Mouse (Mus musculus) CH12.LX (cell line): ENCODE data around the gene Tex35. TPM values are rescaled to one million over a fixed set of nuclear protein-coding genes. Genes with fewer than 3 reads are reported as not detected.

Experiments
- DNase-seq: peaks from one replicate; pipeline ENCODE4 v3.0.0-alpha.2; 2013; ENCODE audit errors: extremely low read depth
- H3K27ac ChIP-seq: 2 replicates; pipeline ENCODE4 v1.5.1; 2012; ENCODE audit warnings: low read depth, mild to moderate bottlenecking, control low read depth, moderate library complexity; ENCODE audit not compliant: insufficient read depth
- H3K27me3 ChIP-seq: replicated peaks from 2 replicates; pipeline ENCODE3; 2012; ENCODE audit warnings: inconsistent platforms
- H3K36me3 ChIP-seq, 2 experiments: replicated peaks in 1 of 2; 2 replicates each; pipeline versions ENCODE3 to v1.6.1; 2012; ENCODE audit warnings: inconsistent platforms in 1 of 2, low read length in 1 of 2, mild to moderate bottlenecking in 1 of 2, mixed read lengths in 1 of 2, moderate library complexity in 1 of 2; ENCODE audit not compliant: control insufficient read depth in 1 of 2, insufficient read depth in 1 of 2
- H3K4me1 ChIP-seq, 2 experiments: 2 replicates each; pipeline ENCODE4 v1.6.1; 2012; ENCODE audit warnings: inconsistent platforms in 1 of 2, moderate library complexity in 1 of 2; ENCODE audit not compliant: insufficient read depth in 2 of 2, control insufficient read depth in 1 of 2
- H3K4me2 ChIP-seq: 2 replicates; pipeline ENCODE4 v1.6.1; 2012; ENCODE audit warnings: low read depth, mild to moderate bottlenecking, control low read depth; ENCODE audit not compliant: poor library complexity, insufficient read depth, severe bottlenecking
- H3K4me3 ChIP-seq, 3 experiments: fragments of 150-350 bp in 1 of 3; sonication (generic) in 1 of 3; replicated peaks in 1 of 3; 2 replicates each; pipeline versions ENCODE3 to v1.5.1; 2011 to 2012; ENCODE audit warnings: low read depth in 2 of 3, low read length in 2 of 3, mild to moderate bottlenecking in 2 of 3, moderate library complexity in 2 of 3, control low read depth in 1 of 3, improper control_type of control experiment in 1 of 3, inconsistent platforms in 1 of 3, mixed read lengths in 1 of 3; ENCODE audit not compliant: poor library complexity in 1 of 3
- H3K79me2 ChIP-seq: replicated peaks from 2 replicates; pipeline ENCODE4 v1.6.1; 2012; ENCODE audit warnings: mild to moderate bottlenecking, moderate library complexity; ENCODE audit not compliant: control insufficient read depth, poor library complexity, insufficient read depth, severe bottlenecking; ENCODE audit errors: extremely low read depth
- H3K9ac ChIP-seq: 2 replicates; pipeline ENCODE4 v1.6.1; 2012; ENCODE audit warnings: low read depth, mild to moderate bottlenecking, control low read depth, moderate library complexity; ENCODE audit not compliant: insufficient read depth
- H3K9me3 ChIP-seq: replicated peaks from 2 replicates; pipeline ENCODE3; 2012; ENCODE audit warnings: low read length, inconsistent platforms, mixed read lengths
- BHLHE40 ChIP-seq: IDR thresholded peaks from 2 replicates; pipeline ENCODE4 v1.6.1; 2011; ENCODE audit warnings: mild to moderate bottlenecking, low read depth, low read length, improper control_type of control experiment
- CHD1 ChIP-seq: IDR thresholded peaks from 2 replicates; pipeline ENCODE4 v1.6.1; 2012; ENCODE audit warnings: low read depth, low read length, improper control_type of control experiment, inconsistent platforms
- CHD2 ChIP-seq: IDR thresholded peaks from 2 replicates; pipeline ENCODE4 v1.6.1; 2011; ENCODE audit warnings: low read length, improper control_type of control experiment
- ETS1 ChIP-seq: conservative IDR thresholded peaks from 2 replicates; pipeline ENCODE4 v1.6.1; 2012; ENCODE audit warnings: low read depth, mild to moderate bottlenecking, inconsistent platforms, low read length, improper control_type of control experiment, moderate library complexity
- GABPA ChIP-seq: IDR thresholded peaks from 2 replicates; pipeline ENCODE4 v1.6.1; 2012; ENCODE audit warnings: low read depth, low read length, improper control_type of control experiment, inconsistent platforms; ENCODE audit not compliant: insufficient replicate concordance
- HCFC1 ChIP-seq: IDR thresholded peaks from 2 replicates; pipeline ENCODE4 v1.6.1; 2012; ENCODE audit warnings: low read depth, mild to moderate bottlenecking, inconsistent platforms, low read length, improper control_type of control experiment
- JUN ChIP-seq: IDR thresholded peaks from 2 replicates; pipeline ENCODE4 v1.6.1; 2011; ENCODE audit warnings: low read depth, mild to moderate bottlenecking, low read length, improper control_type of control experiment, moderate library complexity; ENCODE audit not compliant: insufficient read depth
- JUND ChIP-seq: conservative IDR thresholded peaks from 2 replicates; pipeline ENCODE4 v1.6.1; 2011; ENCODE audit warnings: low read depth, low read length, improper control_type of control experiment
- MAFK ChIP-seq: IDR thresholded peaks from 2 replicates; pipeline ENCODE4 v1.6.1; 2011; ENCODE audit warnings: low read length, improper control_type of control experiment; ENCODE audit not compliant: insufficient replicate concordance
- MAX ChIP-seq: IDR thresholded peaks from 2 replicates; pipeline ENCODE4 v1.6.1; 2011; ENCODE audit warnings: low read length, improper control_type of control experiment
- MAZ ChIP-seq: IDR thresholded peaks from 2 replicates; pipeline ENCODE4 v1.6.1; 2012; ENCODE audit warnings: low read depth, mild to moderate bottlenecking, inconsistent platforms, low read length, improper control_type of control experiment, moderate library complexity
- MXI1 ChIP-seq: IDR thresholded peaks from 2 replicates; pipeline ENCODE4 v1.6.1; 2011; ENCODE audit warnings: mild to moderate bottlenecking, low read depth, low read length, improper control_type of control experiment
- NELFE ChIP-seq: IDR thresholded peaks from 2 replicates; pipeline ENCODE4 v1.6.1; 2011; ENCODE audit warnings: low read depth, low read length, improper control_type of control experiment
- POLR2A ChIP-seq: IDR thresholded peaks from 2 replicates; pipeline ENCODE4 v1.6.1; 2011; ENCODE audit warnings: low read depth, mild to moderate bottlenecking, improper control_type of control experiment, low read length
- RAD21 ChIP-seq: IDR thresholded peaks from 2 replicates; pipeline ENCODE4 v1.6.1; 2011; ENCODE audit warnings: low read depth, mild to moderate bottlenecking, low read length, improper control_type of control experiment, moderate library complexity
- SIN3A ChIP-seq: IDR thresholded peaks from 2 replicates; pipeline ENCODE4 v1.6.1; 2012; ENCODE audit warnings: low read length, improper control_type of control experiment, inconsistent platforms
- TBP ChIP-seq: conservative IDR thresholded peaks from 2 replicates; pipeline ENCODE4 v1.6.1; 2011; ENCODE audit warnings: low read depth, low read length, improper control_type of control experiment
- TCF12 ChIP-seq: IDR thresholded peaks from 2 replicates; pipeline ENCODE4 v1.6.1; 2014; ENCODE audit warnings: low read depth, mild to moderate bottlenecking, inconsistent platforms, low read length, improper control_type of control experiment
- UBTF ChIP-seq: IDR thresholded peaks from 2 replicates; pipeline ENCODE4 v1.6.1; 2012; ENCODE audit warnings: low read depth, mild to moderate bottlenecking, inconsistent platforms, low read length, improper control_type of control experiment, moderate library complexity
- USF2 ChIP-seq: conservative IDR thresholded peaks from 2 replicates; pipeline ENCODE4 v1.6.1; 2011; ENCODE audit warnings: low read depth, low read length, improper control_type of control experiment
- ZKSCAN1 ChIP-seq: IDR thresholded peaks from 2 replicates; pipeline ENCODE4 v1.6.1; 2012; ENCODE audit warnings: low read depth, inconsistent platforms, low read length, improper control_type of control experiment, borderline replicate concordance
- ZMIZ1 ChIP-seq: IDR thresholded peaks from 2 replicates; pipeline ENCODE4 v1.6.1; 2012; ENCODE audit warnings: low read depth, mild to moderate bottlenecking, inconsistent platforms, low read length, improper control_type of control experiment
- dilution Hi-C: fragments of 300-500 bp; cut with MboI; formaldehyde crosslinking; loops from 2 replicates; pipeline ENCODE4 v1.14.3; 2020; ENCODE audit warnings: low sequenced_read_pairs; ENCODE audit not compliant: extremely low pct_unique_long_range_greater_than_20kb, extremely low pct_ligation_motif_present
- in situ Hi-C: fragments of 300-500 bp; cut with MboI; formaldehyde crosslinking; loops from 3 replicates; pipeline ENCODE4 v1.14.3; 2019; ENCODE audit warnings: low sequenced_read_pairs, low pct_ligation_motif_present, low pct_unique_long_range_greater_than_20kb, mixed read lengths
- polyA plus RNA-seq: library from polyadenylated mRNA; unstranded; fragments of >175 nt; gene quantifications from 2 replicates; pipeline ENCODE4 v1.2.1, GENCODE M21; 2012; ENCODE audit warnings: low read depth; ENCODE audit not compliant: insufficient read length
- total RNA-seq, 2 experiments: library from RNA; depleted of rRNA; stranded (reverse); fragments of 300-350 nt in 1 of 2; fragments of >200 nt in 1 of 2; gene quantifications; 2 replicates each; pipeline ENCODE4 v1.2.3; 2012 to 2014

The Tex35 gene
- total and polyA plus RNA-seq, 3 experiments, result 0.87 to 3.3 (median 1.3) TPM

- dilution Hi-C loops, result no loop called here
- H3K9ac ChIP-seq, result no peak overlapping the region
- no peak overlapping the region for H3K27ac ChIP-seq
- no peak for DNase-seq
- TF ChIP-seq NELFE (no peak), HCFC1 (no peak), TCF12 (no peak), JUND (no peak), ZMIZ1 (no peak), ETS1 (no peak), SIN3A (no peak), GABPA (no peak), RAD21 (no peak), CHD1 (no peak), USF2 (no peak), BHLHE40 (no peak), MXI1 (no peak), ZKSCAN1 (no peak), JUN (no peak), POLR2A (no peak), UBTF (no peak), MAX (no peak), MAFK (no peak), CHD2 (no peak)
- peaks cover 0 to 3% of the 10 kb centered on the region in 2 experiments; a peak in 2 of 4 replicates for H3K4me1 ChIP-seq
- no peak overlapping the region for H3K4me3 ChIP-seq
- no peaks in the 10 kb centered on the region for H3K27me3 ChIP-seq
- no peaks in the 10 kb centered on the region for H3K79me2 ChIP-seq
- H3K36me3 ChIP-seq, result no peaks in the 10 kb centered on the region
- in situ Hi-C loops, result no loop called here
- no peak overlapping the region for H3K4me2 ChIP-seq
- H3K9me3 ChIP-seq, result peaks cover 4% of the 10 kb centered on the region
Observed at GRCm38 (mm10) chr1:157119168-157119567, 10.7 kb upstream of the Tex35 start.

DNA sequence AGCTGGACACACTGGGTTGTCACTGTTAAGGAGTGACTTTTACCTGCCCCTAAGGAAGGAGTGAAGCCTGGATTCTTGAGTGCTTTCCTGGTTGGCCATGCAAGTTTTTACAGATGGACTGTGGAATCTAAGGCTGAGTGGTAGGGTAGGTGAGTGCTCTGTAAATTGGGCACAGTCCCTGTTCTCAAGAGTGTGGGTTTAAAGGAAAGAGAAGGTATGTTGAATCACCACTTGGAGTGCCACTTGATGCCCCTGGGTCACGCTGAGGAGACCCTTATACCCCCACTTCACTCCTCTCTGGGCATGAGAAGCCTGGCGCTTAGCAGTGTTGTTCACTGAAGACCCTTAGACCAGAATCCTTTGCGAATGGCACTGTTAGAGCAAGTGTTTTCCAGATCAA, 9.0 kb upstream of the Tex35 start:
- no peaks in the 10 kb centered on the region for H3K79me2 ChIP-seq
- in situ Hi-C loops, result no loop called here
- dilution Hi-C loops, result no loop called here

More for the DNA sequence above, 9.0 kb upstream of the Tex35 start:
- Histone ChIP-seq H3K27ac (no peak overlapping the region), H3K4me2 (no peak overlapping the region), H3K9me3 (peaks cover 4% of the 10 kb centered on the region), H3K4me3 (no peak overlapping the region), H3K36me3 (no peaks in the 10 kb centered on the region), H3K27me3 (no peaks in the 10 kb centered on the region), H3K9ac (no peak overlapping the region), H3K4me1 (peaks cover 0 to 3% of the 10 kb centered on the region in 2 experiments; a peak in 2 of 4 replicates)
- DNase-seq, result no peak
- TF ChIP-seq MXI1 (no peak), MAZ (no peak), TBP (no peak), USF2 (no peak), ETS1 (no peak)
